Comparison of ENCODE assay signal across 8 mouse cellular contexts in the genomic region with DNA sequence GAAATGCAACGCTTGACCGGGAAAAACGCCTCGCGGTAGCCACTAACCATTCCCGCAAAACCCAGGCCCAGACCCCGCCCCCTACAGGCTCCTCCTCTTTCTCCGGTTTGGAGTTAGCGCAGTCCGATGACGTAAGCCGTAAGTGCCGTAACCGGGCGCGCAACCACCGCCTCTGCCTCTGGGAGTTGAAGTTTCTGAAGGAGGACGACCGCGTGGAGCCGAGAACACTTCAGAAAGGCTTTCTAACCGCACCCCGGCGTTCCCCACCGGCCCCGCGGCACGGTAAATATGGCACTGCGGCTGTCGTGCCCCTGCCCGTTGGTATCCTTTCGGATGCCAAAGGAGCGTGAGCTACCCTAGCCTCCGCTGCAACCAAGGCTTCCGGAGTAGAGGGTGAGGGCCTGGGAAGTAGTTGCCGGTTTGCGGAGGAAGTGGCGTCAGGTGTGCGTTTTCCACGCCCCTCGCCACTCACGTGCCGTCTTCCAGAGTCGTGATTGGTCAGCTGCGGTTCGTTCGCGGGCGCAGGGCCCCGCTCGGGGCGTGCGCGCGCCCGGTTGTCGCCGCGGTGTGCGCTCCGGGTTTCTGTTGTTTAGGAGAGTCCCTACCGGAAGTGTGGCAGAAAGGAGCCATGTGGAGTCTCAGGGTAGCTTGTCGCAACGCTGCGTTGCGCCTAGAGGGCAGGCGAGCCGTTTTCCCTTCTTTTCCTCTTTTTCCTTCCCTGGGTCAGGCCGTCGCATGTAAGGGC. TPM values are rescaled to one million over a fixed set of nuclear protein-coding genes. Genes with fewer than 3 reads are reported as not detected.
DNase-seq lines count a peak whose midpoint lies in the region; ATAC-seq and TF ChIP-seq lines count a peak whose summit lies in the region.

TSS of gene Trmt10a (plus strand) at position 134 of the 745 bp plus-strand sequence.

- WGBS in forebrain, embryonic 10.5 days: under 1% methylated on average over 70 of the region's 70 CpGs
- under 1% methylated on average over 70 of the region's 70 CpGs for WGBS in heart, embryonic 15.5 days
- under 1% methylated on average over 70 of the region's 70 CpGs for WGBS in liver, embryonic 14.5 days (ENCODE audit: insufficient replicate concordance)
- WGBS in neural tube, embryonic 11.5 days: under 1% methylated on average over 70 of the region's 70 CpGs
- under 1% methylated on average over 68 of the region's 70 CpGs for WGBS in stomach, postnatal 0 days

- peak; percentile 91 for DNase-seq in CD8-positive naive resting alpha-beta T cell, adult 2 months (ENCODE audit: low read depth in 2 of 2, low spot score in 2 of 2)
- peak; percentile 94 for DNase-seq in c-Kit-positive CD71-negative TER-119-negative erythroid progenitor cells, embryonic 14.5 days (ENCODE audit: low read depth)
- peak; percentile 98 for DNase-seq in forebrain, embryonic 10.5 days (ENCODE audit: extremely low spot score, low spot score)
- DNase-seq in kidney, postnatal 25 days: peak; percentile 99 to 100
- DNase-seq in liver, embryonic 14.5 days (ENCODE audit: low read depth in 3 of 3, low spot score in 3 of 3): peak; percentile 92 to 95 (median 94)
- peak; percentile 98 for DNase-seq in neural tube, embryonic 11.5 days (ENCODE audit: low spot score)
- peak; percentile 98 for DNase-seq in stomach, postnatal 0 days (ENCODE audit: low spot score)

- peak within 1 kb of the TSS; percentile 73 for H3K4me3 ChIP-seq in forebrain, embryonic 10.5 days
- peak within 1 kb of the TSS; percentile 89 for H3K4me3 ChIP-seq in heart, embryonic 15.5 days
- peak within 1 kb of the TSS; percentile 85 to 94 for H3K4me3 ChIP-seq in liver, embryonic 14.5 days (ENCODE audit: insufficient read depth in 1 of 2, low read depth in 2 of 2, low read length in 2 of 2)
- peak within 1 kb of the TSS; percentile 65 for H3K4me3 ChIP-seq in neural tube, embryonic 11.5 days (ENCODE audit: low read depth, low read length)
- peak within 1 kb of the TSS; percentile 47 for H3K4me3 ChIP-seq in stomach, postnatal 0 days (ENCODE audit: low read depth, low read length)

- H3K9me3 ChIP-seq in forebrain, embryonic 10.5 days: no peaks in the 10 kb centered on the region
- no peaks in the 10 kb centered on the region for H3K9me3 ChIP-seq in heart, embryonic 15.5 days (replicated peaks)
- H3K9me3 ChIP-seq in liver, embryonic 14.5 days (ENCODE audit: control insufficient read depth, low read length): no peaks in the 10 kb centered on the region
- H3K9me3 ChIP-seq in neural tube, embryonic 11.5 days (ENCODE audit: control insufficient read depth, low read length): no peaks in the 10 kb centered on the region
- no peaks in the 10 kb centered on the region for H3K9me3 ChIP-seq in stomach, postnatal 0 days (ENCODE audit: control insufficient read depth, low read length)

- H3K4me2 ChIP-seq in heart, embryonic 15.5 days: peak within 1 kb of the TSS; percentile 74
- peak within 1 kb of the TSS; percentile 86 for H3K4me2 ChIP-seq in liver, embryonic 14.5 days (ENCODE audit: low read depth)
- peak within 1 kb of the TSS; percentile 74 for H3K4me2 ChIP-seq in neural tube, embryonic 11.5 days (ENCODE audit: low read depth)
- H3K4me2 ChIP-seq in stomach, postnatal 0 days (replicated peaks; ENCODE audit: low read depth): peak within 1 kb of the TSS; percentile 53

- H3K27ac ChIP-seq in forebrain, embryonic 10.5 days: peak within 1 kb of the TSS; percentile 98
- H3K27ac ChIP-seq in heart, embryonic 15.5 days: peak within 1 kb of the TSS; percentile 99
- peak within 1 kb of the TSS; percentile 86 for H3K27ac ChIP-seq in liver, embryonic 14.5 days
- H3K27ac ChIP-seq in neural tube, embryonic 11.5 days (ENCODE audit: low read depth, low read length): peak within 1 kb of the TSS; percentile 98
- H3K27ac ChIP-seq in stomach, postnatal 0 days (replicated peaks): peak within 1 kb of the TSS; percentile 98

- peaks cover 10% of the 10 kb centered on the region for H3K36me3 ChIP-seq in forebrain, embryonic 10.5 days (replicated peaks)
- H3K36me3 ChIP-seq in heart, embryonic 15.5 days: no peaks in the 10 kb centered on the region
- H3K36me3 ChIP-seq in liver, embryonic 14.5 days (replicated peaks; ENCODE audit: control insufficient read depth, insufficient read depth, low read depth): no peaks in the 10 kb centered on the region
- H3K36me3 ChIP-seq in neural tube, embryonic 11.5 days (ENCODE audit: control insufficient read depth, insufficient read depth, low read length): no peaks in the 10 kb centered on the region
- H3K36me3 ChIP-seq in stomach, postnatal 0 days (ENCODE audit: control insufficient read depth, insufficient read depth, low read length): no peaks in the 10 kb centered on the region

- H3K4me1 ChIP-seq in forebrain, embryonic 10.5 days: peaks cover 7% of the 10 kb centered on the region
- peaks cover 7% of the 10 kb centered on the region; the same call in 1 of the 2 replicates for H3K4me1 ChIP-seq in heart, embryonic 15.5 days (replicated peaks)
- peaks cover 5% of the 10 kb centered on the region in 2 experiments for H3K4me1 ChIP-seq in liver, embryonic 14.5 days (replicated peaks; ENCODE audit: control insufficient read depth in 2 of 2, insufficient read depth in 2 of 2, low read length in 1 of 2)
- no peaks in the 10 kb centered on the region for H3K4me1 ChIP-seq in neural tube, embryonic 11.5 days (ENCODE audit: control insufficient read depth, insufficient read depth, low read length)
- no peaks in the 10 kb centered on the region for H3K4me1 ChIP-seq in stomach, postnatal 0 days (replicated peaks; ENCODE audit: control insufficient read depth, insufficient read depth)

- peak; percentile 97 for ATAC-seq in heart, embryonic 15.5 days (replicated peaks; ENCODE audit: insufficient number of reproducible peaks, insufficient read depth, low FRiP score, low read depth)
- peak; percentile 95 for ATAC-seq in liver, embryonic 14.5 days (ENCODE audit: insufficient read depth)
- ATAC-seq in neural tube, embryonic 11.5 days (ENCODE audit: insufficient read depth, low FRiP score, low TSS enrichment): peak; percentile 98
- ATAC-seq in stomach, postnatal 0 days (ENCODE audit: low FRiP score, low TSS enrichment): peak; percentile 99

- TF ChIP-seq EP300 in liver, embryonic 14.5 days (IDR thresholded peaks at IDR 0.05; ENCODE audit: low read depth): no peak
- no peak for TF ChIP-seq EP300 in stomach, postnatal 0 days (optimal IDR thresholded peaks at IDR 0.05)

- peak within 1 kb of the TSS; percentile 83 for H3K9ac ChIP-seq in heart, embryonic 15.5 days
- H3K9ac ChIP-seq in liver, embryonic 14.5 days (replicated peaks): peak within 1 kb of the TSS; percentile 92
- H3K9ac ChIP-seq in neural tube, embryonic 11.5 days (ENCODE audit: low read length): peak within 1 kb of the TSS; percentile 89
- peak within 1 kb of the TSS; percentile 66 for H3K9ac ChIP-seq in stomach, postnatal 0 days (ENCODE audit: low read length)

- no peaks in the 10 kb centered on the region for H3K27me3 ChIP-seq in forebrain, embryonic 10.5 days (ENCODE audit: poor library complexity, severe bottlenecking)
- H3K27me3 ChIP-seq in heart, embryonic 15.5 days: no peaks in the 10 kb centered on the region
- no peaks in the 10 kb centered on the region for H3K27me3 ChIP-seq in liver, embryonic 14.5 days (ENCODE audit: control insufficient read depth, insufficient read depth, low read length)
- H3K27me3 ChIP-seq in neural tube, embryonic 11.5 days (ENCODE audit: control insufficient read depth, insufficient read depth, low read length): no peaks in the 10 kb centered on the region
- H3K27me3 ChIP-seq in stomach, postnatal 0 days (ENCODE audit: control insufficient read depth, insufficient read depth, low read length): no peaks in the 10 kb centered on the region

- peak; percentile 47; the same call in 1 of the 2 replicates for TF ChIP-seq CTCF in liver, embryonic 14.5 days (IDR thresholded peaks at IDR 0.05; ENCODE audit: low read depth)
- peak; percentile 65 for TF ChIP-seq CTCF in stomach, postnatal 0 days (IDR thresholded peaks at IDR 0.05; ENCODE audit: low read depth)

RNA-seq across cellular contexts. Expression of gene Trmt10a, which starts in this region (rescaled TPM):
- 19.7 and 20.1 TPM in 2 replicates for polyA plus RNA-seq in forebrain, embryonic 10.5 days (2016; fragmentation: Nextera tagmentation; extraction: Ambion mirVana)
- polyA plus RNA-seq in heart, embryonic 15.5 days (2015; fragmentation: Nextera tagmentation; extraction: Ambion mirVana): 6.9 and 8.3 TPM in 2 replicates
- polyA plus RNA-seq in liver, embryonic 14.5 days (2012; rRNA removed): 2.0 and 3.3 TPM in 2 replicates
- polyA plus RNA-seq in liver, embryonic 14.5 days (2014; fragmentation: Nextera tagmentation; extraction: Ambion mirVana): 5.2 and 5.6 TPM in 2 replicates
- polyA plus RNA-seq in neural tube, embryonic 11.5 days (2014; fragmentation: Nextera tagmentation; extraction: Ambion mirVana): 13.8 and 17.0 TPM in 2 replicates
- polyA plus RNA-seq in stomach, postnatal 0 days (2015; fragmentation: Nextera tagmentation; extraction: Ambion mirVana): 4.5 and 5.3 TPM in 2 replicates

Comparison
In these comparisons a context has a peak if more than half of its experiments do, and no peak if none do; other contexts are left out.
1. Peak in every context shown above with its lines: DNase-seq, ATAC-seq, H3K4me3 ChIP-seq and H3K27ac ChIP-seq.